Mouse (Mus musculus) skeletal muscle tissue, adult 2 months (tissue): Measurements from ENCODE around the gene Rab28.

Experiments
- DNase-seq: peaks from one replicate; pipeline ENCODE4 v3.0.0-alpha.2; 2012; ENCODE audit warnings: low read depth, low spot score

The Rab28 gene

GRCm38 (mm10) chr5:41627224-41628144, 80.5 kb downstream of the Rab28 start:
- no peak for DNase-seq

DNA sequence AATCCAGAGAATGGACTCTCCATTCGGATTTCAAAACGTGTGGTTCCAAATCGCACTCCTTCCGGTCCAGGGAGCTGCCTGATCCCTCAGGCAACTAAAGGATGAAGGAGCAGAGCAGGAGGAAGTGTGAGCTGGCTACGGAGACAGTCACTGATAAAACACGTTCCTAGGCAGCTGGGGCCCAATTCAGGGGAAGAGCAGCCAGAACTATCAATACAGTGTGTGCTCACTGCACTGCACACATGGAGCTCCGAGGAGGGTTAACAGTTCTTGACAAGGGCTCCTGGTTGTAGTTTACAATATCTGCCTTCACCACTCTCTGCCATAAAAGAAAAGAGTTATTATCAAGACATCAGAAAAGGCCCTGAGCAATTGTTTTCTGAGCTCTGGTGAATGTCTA, 82.4 kb downstream of the Rab28 start:
- no peak for DNase-seq

- no peak for DNase-seq
Observed at GRCm38 (mm10) chr5:41621748-41622147, 86.2 kb downstream of the Rab28 start.

DNA sequence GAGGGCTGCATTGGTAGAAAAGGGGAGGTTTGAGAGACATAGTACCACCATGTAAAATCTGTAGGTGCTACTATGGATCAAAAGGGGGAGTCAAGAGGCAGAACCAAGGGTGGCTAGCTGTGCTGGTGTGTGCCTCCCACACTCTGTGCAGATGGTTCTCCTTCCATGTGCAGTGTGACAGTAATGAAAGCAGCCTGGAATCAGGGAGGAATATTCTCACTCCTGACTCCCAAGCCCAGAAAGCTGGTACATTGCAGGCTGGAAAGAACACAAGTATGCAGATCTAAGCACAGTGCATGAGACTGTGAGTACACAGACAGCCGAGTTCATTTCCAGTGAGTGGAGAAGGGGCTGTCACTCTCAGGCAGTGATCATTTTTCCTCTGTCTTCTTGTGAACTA, 89.0 kb downstream of the Rab28 start:
- DNase-seq: no peak

GRCm38 (mm10) chr5:41610447-41611030, 97.4 kb downstream of the Rab28 start:
- DNase-seq: no peak

DNA sequence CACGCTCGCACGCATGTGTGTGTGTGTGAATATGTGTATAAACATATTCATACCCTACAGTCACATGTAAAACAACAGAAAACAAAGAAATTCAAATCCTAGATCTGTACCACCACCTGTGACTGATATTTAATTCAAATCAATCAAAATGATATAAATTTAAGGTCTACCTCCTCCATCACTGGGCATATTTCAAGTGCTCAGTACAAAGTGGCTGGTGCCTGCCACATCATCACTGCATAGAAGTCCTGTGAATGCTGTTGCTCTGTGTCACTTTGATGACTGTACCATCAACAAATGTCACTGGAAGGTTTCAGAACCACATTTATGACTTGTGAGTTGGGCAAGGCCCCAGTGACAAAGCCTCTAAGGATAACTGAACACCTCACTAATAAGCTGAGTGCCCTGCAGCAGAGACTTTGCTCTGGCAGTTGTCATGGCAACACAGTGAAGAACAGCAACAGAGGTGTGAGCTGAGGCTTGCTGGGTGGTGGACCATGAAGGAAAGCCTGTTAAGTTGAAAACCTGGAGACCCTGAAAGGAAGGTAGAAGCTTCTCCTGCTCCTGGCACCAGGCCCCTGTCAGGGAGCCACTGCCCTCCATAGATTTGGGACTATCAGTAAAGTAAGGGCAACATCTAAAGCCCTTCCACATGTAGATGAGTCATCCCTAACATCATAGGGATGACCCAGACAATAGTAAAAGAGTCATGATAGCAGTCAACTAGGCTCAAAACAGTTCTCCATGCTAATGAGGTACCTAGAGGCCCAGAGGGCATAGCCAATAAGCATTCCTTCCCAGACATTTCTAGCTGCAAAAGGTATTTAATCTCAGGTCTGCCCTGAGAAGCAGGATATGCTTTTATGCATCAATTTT, 111.5 kb downstream of the Rab28 start:
- DNase-seq: no peak

GRCm38 (mm10) chr5:41595199-41595598, 112.8 kb downstream of the Rab28 start:
- no peak for DNase-seq

DNA sequence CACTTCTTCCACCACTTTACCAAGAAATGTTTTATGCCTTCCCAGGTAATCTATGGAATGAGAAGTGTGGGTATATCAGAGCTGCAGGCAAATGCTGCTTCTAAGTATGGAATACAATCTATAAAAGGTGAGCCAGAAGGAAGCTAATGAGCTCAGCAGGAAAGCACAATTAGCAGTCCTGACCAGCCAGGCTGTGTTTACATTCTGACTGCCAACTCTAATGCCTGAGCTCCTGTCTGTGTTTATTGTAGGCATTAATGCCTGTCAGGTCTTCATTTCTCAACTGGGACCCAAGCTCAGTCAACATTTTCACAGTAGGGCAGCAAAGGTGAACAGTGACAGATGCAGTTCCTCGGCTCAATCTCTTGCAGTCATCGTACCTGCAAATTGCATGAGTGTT, 129.9 kb downstream of the Rab28 start:
- no peak for DNase-seq
